Mouse (Mus musculus) urinary bladder, postnatal 4 days (tissue): ENCODE data around the gene Ttc37.

Experiments used
- DNase-seq, 2 experiments: peaks; one replicate each; pipeline ENCODE4 v3.0.0; 2021 to 2022; ENCODE audit warnings: low spot score in 2 of 2

Ttc37 gene

DNA sequence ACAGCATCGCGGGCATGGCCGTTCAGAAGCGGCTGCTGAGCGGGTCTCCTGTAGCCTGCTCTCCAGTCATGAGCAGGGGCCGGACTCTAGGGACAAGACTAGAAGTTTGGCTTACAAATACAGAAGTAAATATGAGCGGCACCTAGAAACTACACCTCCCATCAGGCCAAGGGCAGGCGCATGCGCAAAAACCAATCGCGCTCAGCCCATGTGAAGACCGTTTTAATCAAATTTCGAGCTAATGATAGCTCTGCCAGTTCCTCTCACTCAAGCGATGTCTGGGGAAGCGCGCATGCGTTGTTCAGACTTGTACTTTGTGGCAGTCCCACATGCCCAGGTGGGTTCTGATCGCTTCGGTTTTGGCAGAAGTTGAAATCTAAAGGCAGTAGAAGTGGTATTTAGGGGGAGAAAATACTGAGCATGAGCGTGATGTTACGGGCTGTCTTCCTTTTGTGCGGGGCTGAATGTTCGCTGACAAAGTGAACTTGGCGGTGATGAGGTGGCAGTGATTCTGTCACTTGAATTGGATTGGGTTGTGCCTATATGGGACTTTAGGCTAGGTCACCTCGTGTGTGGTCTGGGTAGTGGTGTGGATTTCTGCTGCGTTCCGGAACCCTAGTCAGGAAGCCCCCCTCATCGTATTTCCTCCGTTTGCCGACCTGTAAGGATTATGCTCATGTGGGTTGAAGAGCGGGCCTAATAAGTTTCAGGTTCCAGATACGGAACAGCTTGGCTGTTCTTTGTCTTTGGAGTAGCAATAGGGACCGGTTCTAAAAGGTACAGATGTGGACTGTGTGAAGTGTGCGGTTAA is at the start of gene Ttc37, which contains the start of gene Arsk:
Ttc37 (plus strand) TSS at position 242 of the 811 bp plus-strand sequence.
Arsk (minus strand) TSS at position 168 of the 811 bp plus-strand sequence.
- DNase-seq = peak; percentile 92

DNA sequence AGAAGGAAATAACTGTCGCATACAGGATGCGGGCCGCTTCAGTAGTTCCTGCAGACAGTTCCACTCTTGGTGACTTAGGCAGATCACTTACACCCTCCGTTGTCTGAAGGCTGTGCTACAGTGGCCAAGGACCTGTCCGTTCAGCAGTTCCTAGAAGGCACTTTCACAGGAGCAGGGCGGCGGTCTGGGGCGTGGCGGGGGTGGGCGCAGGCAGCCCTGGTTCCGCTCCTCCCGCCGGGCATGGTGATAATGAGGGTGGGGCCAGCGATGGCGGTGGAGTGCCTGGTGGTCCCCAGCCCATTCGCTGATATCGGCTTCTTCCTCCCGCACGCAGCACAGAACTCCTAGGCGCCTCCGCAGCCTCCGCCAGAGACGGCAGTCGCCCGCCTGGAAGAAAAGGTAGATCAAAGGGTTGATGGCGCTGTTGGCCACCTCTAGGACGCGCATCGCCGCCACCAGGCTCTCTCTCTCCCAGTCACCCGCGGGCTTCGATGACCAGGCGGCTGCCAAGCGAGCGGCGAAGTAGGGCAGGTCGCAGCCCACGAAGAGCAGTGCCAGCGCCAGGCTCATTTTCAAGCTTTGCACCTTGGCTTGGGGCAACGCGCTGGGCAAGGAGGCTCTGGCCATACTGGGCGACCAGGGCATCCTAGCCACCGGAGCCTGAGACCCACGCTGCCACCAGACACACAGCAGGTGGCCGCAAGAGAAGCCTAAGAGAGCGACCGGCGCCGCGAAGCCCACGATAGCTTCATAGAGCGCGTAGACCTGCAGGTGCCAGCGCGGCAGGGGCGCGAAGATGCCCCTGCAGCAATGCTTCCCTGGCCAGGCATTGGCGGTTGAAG is 42.9 kb upstream of the Ttc37 start:
- no peak for DNase-seq

GRCm38 (mm10) chr13:76056261-76056724 is 42.2 kb upstream of the Ttc37 start:
- DNase-seq = peak; percentile 32 to 60

DNA sequence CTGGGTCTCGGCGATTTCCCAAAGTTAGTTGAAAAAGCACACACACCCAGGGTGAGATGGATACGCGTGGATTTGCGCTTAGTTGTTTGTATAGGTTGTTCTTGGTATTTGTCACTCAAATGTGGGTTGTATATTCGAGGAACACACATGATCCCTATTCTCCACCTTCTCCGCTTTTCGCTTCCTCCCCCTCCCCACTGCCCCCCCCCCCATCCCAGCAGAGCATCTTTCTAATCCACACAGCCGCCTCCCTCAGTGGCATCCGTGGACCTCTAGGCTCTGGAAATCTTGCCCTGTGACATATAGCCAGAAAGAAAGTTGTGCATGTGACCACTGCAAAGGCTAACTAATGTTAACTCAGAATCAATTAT is 41.7 kb upstream of the Ttc37 start, which contains the start of gene Gpr150:
Gpr150 (minus strand) TSS at position 101 of the 371 bp plus-strand sequence.
- DNase-seq = no peak

DNA sequence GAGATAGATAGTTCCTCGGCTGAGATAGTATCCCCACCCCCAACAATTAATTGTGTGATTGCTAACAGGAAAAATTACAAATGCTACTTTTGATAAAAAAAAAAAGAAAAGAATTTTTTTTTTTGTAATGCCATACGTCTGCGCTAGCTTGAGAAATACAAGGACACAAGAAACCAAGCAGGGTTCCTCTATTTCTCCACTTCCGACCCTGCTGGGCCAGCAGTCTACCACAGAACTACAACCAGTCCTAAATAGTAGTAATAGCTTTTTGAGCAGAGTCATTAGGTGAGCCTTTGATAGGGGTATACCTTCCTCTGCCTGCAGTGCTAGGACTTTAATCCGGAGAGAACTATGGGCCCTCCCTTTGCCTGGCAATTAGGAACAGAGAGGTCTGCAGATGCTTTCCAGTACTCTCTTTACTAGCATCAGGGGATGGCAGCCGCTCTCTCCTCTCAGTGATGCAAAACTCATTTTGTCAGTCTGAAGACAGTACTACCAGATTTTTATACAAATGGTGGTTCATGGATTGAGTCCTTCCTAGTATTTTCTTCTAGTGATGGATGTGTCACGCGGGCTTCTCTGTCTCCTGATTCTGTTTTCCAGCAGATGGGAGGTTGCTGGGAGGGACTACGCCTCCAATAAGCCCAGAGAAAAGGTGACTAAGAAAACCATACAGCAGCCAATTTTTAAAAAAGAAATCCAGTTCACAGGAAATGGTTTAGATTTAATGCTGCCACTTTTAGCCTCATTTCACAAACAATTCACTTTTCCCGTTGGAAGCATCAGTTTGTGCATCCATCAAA is 41.1 kb upstream of the Ttc37 start:
- DNase-seq = no peak

DNA sequence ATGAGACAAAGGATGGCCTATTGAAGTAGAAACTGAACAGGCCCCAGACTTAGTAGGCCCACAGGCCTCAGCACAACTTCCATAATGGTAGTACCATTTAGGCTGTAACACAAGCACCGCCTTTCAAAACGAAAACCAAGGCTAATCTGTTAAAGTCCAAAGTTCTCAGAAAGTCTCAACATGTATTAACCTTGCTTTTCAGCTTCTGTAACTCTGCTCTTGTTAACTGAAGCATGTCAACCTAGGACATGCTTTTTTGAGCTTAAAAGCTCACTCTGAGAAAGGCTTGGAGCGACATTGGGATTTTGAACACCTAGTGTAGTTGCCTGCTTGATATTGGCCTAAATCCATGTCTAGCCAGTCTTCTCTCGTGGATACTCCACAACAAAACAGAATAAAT is 38.9 kb upstream of the Ttc37 start:
- no peak for DNase-seq

DNA sequence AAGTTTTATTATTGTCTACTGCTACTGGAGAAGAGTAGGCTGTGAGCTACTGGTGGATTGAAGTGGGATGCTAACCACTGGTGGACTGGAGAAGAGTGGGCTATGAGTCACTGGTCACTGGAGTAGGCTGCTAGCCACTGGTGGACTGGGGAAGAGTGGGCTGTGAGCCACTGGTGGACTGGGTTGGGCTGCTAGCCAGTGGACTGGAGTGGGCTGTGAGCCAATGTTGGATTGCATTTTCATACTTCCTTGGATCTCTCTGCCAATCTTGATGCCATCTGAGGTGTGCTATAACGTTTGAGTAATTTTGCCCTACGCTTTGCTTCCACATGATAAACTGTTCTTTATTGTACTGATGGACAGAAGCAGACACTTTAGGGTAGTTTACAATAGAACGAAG is 36.4 kb upstream of the Ttc37 start:
- DNase-seq = no peak

- DNase-seq = no peak
Observed at GRCm38 (mm10) chr13:76062569-76062968, 36.0 kb upstream of the Ttc37 start.

- no peak for DNase-seq
Observed at GRCm38 (mm10) chr13:76063548-76063947, 35.0 kb upstream of the Ttc37 start.

GRCm38 (mm10) chr13:76064363-76064945 is 34.1 kb upstream of the Ttc37 start:
- DNase-seq = no peak

GRCm38 (mm10) chr13:76074323-76074722 is 24.2 kb upstream of the Ttc37 start:
- no peak for DNase-seq

GRCm38 (mm10) chr13:76098116-76098492 is 430 bp upstream of the Ttc37 start:
- DNase-seq = no peak

GRCm38 (mm10) chr13:76101989-76102388 is 3.5 kb downstream of the Ttc37 start:
- no peak for DNase-seq

GRCm38 (mm10) chr13:76109069-76109824 is 10.7 kb downstream of the Ttc37 start:
- no peak for DNase-seq

DNA sequence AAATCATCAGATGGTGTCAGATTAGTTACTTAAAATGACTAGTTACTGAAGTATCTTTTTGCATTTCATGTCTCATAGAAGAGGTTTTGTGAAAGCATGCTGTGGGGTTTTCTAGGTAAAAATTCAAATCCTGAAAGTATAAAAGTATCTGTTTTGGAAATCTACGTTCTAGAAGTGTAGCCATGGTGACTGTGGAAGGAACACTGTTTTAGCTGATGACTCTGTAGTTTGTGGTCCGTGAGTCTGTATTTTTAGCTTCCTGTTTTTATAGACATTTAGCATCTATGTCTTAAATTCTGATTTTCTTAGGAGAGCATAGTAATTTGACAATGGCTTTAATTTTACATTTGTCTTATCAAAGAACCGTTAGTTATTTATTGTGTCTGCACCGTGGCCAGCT is 30.3 kb downstream of the Ttc37 start:
- DNase-seq = no peak

DNA sequence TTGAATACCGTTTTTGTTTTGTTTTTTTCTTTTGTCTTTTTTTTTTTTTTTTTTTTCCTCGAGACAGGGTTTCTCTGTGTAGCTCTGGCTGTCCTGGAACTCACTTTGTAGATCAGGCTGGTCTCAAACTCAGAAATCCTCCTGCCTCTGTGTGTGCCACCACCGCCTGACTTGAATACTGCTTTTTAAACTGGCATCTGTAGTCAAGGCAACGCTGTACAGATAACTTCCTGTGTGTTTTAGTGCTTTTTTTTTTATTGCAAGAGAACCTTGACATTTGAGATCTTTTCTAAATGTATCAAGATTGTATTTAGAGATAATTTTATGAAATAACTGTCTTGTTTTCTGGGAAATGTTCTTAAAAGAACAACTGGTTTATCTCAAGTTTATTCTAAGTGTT is 33.9 kb downstream of the Ttc37 start:
- DNase-seq = no peak

DNA sequence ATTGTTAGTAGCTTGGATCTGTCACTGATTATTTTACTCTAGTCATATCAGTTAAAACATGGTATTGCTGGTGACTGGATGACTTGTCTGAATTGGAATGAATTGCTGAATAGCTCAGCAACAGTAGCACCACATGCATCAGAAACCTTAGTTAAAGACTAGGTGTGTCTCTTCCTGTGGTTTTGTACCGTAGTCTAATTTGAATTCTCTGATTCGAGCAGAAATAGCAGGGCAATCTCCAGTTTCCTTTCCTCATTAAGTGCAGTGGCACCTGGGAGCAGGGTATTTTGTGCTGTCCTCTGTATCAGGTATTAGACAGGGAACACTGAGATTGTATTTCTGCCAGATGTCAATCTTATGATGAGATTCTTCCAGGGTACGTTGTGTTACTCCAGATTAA is 40.3 kb downstream of the Ttc37 start:
- no peak for DNase-seq

DNA sequence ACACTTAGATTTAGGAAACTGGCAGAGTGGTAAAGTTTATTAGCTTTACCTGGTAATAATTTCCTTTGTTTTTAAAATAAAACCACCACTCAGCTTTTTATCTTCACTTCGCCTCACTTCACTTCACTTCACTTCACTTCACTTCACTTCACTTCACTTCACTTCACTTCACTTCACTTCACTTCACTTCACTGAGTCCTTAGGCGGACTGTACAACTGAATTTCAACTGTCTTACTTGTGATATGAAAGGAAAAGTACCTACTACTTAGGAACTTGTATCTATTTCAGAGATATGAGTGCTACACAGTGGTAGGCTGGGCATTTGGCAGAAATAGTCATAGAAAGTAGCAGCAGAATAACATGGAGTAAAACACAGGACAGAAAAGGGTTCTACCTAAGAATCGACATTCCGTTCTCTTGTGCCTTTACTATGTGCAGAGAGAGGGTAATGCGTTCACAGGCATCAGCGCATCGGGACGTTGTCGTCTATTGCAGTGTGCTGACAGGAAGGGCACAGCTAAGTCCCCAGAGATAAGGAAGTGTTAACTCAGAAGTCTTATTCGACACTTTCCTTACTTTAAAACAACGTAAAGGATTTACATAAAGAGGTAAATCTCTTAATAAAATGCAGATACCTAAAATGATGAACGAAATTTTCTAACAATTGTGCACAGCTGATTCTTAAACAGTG is 42.7 kb downstream of the Ttc37 start:
- DNase-seq = no peak

DNA sequence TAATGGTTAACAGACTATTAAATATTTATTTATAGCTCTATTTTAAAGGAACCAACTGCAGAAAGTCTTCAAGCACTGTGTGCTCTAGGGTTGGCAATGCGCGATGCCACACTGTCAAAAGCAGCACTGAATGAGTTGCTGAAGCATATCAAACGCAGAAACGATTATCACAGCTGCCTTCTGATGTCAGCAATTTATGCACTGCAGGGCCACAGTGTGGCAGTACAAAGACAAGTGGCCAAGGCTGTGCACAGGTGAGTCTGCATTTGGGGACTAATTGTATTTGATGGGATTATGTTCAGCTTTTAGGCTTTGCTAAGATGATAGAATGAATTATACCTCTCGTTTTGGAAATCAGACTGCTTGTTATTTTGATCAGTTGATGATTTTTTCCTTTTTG is 51.9 kb downstream of the Ttc37 start:
- DNase-seq = no peak

- no peak for DNase-seq
Observed at GRCm38 (mm10) chr13:76157099-76157498, 58.6 kb downstream of the Ttc37 start.
